Mouse (Mus musculus) heart, adult 2 months (tissue): ENCODE measurements around the gene Bnipl.

Experiments used
- CTCF ChIP-seq: fragments of 200-600 bp; IDR thresholded peaks from 2 replicates; pipeline ENCODE4 v1.8.1; 2022; ENCODE audit warnings: antibody characterized with exemption, mild to moderate bottlenecking, moderate library complexity
- POLR2A ChIP-seq: fragments of 200-500 bp; IDR thresholded peaks from 2 replicates; pipeline ENCODE4 v1.6.1; 2011; ENCODE audit warnings: mild to moderate bottlenecking, low read depth, low read length, control low read depth; ENCODE audit not compliant: insufficient read depth

GRCm38 (mm10) chr3:95216655-95217254, 34.2 kb downstream of the Bnipl start:
- TF ChIP-seq POLR2A (no peak), CTCF (no peak)
